Mouse (Mus musculus) ZHBTc4 (cell line): ENCODE data around the gene Larp7.

Source experiments
- DNase-seq: peaks from one replicate; pipeline ENCODE4 v3.0.0-alpha.2; 2011; ENCODE audit warnings: low read depth, low spot score

Gene Larp7

DNA sequence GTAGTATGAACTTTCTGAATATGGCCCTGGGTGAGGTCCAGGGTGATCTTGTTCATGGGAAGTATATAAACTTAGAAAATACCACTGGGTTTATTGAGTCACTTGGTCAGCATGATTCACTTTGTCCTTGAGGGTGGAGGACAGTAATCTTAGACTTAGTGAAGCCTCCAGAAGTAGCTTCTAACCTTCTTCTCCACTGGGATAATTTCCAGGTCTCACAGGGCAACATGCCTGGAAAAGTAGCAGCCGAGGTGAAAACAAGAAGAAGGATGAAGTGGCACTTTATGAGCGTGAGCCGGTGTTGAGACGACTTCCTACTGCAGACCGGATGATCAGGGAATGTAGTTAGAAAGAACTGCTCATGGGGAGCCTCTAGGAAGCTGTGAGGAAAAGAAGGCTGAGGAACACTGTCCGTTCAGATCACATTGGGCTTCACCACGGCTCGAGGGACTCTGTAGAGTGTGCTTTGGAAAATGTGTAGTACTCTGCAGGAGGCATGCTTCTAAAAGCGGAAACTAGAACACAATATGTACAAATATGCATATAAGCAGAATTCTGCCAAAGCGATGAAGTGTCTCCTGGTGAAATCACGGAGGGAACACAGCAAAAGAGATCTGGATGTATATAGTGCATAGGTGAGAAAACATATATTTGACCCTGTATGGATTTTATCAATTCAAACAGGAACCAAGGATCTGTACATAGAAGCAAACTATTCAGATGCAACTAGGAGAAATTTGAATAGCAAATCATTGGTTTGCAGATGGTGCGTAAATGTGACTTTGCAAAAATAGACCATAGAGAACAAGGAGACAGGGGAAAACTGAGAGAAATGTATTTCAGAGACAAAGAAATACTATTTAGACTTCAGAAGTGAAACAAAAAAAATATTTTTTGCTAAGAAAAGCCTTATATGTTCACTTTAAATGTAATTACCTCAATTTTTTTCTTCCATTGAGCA is 41.1 kb downstream of the Larp7 start:
- no peak for DNase-seq

DNA sequence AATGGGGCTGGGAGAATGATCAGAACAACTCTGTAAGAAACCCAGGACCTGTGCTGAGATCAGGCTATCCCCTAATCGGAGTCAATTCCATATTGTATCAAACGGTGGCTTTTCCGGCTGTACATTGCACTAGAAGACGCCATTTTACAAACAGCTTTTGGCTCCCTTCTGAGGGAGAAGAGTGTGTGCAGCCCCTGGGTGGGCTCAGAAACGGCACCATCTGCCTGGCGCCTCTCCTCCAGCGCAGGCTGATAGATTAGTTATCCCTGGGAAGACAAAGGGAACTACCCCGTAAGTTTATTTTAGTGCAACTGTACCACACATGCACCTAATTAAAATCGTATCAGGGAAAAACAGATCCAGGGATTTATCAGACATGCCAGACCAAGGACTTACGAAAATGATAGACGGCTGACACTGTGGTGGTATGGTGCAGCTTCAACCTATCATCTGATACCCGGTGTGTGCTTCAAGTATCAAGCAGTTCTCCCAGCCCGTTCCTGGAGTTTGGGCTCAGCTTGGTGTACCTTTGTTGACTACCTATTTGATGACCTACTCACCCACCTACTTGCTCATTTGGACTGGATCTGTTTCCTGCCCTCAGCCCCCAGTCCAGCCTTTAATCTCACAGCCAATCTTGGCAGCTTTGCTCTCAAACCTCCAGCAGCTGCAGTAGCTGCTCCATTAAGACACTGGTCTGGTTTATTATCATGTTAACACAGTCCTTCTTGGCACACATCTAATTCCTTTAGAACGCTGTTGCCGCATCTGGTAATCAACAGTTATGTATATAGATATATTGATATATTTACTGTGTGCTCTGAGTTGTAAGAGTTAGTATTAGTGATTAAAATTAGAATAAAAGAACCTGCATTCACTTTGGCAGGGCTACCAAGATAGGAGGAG is 45.0 kb downstream of the Larp7 start:
- DNase-seq, result no peak

DNA sequence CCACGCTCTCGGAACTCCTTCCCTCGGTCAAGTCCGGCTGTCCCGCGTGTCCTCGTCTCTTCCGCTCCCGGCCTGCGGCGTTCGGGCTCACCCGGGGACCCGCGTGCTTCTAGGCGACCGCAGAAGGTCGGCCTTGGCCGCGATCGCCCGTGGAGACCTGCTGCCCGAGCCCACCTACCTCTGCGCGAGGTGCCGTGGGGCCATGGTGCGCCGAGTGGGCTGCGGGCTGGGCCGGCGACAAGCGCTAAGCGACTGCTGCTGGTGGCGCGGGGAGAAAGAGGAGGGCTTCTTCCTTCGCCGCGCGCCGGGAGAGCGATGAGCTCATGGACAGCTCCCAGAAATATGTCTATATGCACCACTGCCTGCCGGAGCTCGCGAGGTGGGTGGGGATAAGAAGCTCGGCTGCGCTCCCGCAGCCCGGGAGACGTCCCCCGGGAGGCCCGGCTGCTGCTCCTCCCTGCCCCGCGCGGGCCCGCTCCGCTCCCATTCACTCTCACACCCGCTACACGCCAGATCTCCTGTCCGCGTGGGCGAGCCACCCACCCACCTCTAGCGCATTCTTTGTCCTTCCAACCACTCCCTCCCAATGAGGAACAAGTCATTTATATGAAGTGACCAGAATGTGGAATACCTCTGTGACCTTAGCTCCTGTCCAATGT is 54.3 kb downstream of the Larp7 start, which contains the start of gene Ank2:
Ank2 (minus strand) TSS at position 609 of the 659 bp plus-strand sequence.
- DNase-seq, result peak; percentile 66

DNA sequence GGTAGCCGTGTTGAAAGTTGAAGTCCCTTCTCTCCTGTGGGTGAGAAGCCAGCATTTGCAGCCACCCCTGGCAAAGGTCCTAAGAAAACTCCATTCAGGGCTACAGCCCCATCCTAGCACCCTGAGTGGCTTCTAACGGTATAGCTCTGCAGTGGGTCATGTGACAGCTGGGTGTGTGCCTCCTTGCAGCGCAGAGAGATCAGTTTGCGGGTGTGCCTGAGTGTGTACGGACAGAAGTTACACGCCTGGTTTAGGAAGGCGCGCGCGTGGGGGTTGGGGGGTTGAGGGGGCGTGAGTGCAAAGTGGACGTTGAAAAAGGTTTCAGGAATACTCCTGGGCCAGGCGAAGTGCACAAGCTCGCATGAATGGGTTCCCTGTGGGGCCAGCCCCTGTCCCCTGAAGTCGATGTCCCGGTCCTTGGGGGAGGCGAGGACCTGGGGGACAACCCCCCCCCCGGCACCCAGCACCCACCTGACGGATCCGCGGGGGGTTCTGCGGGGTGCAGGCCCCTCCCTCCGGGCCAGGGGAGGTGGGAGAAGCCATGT is 54.9 kb downstream of the Larp7 start:
- peak; percentile 64 for DNase-seq

DNA sequence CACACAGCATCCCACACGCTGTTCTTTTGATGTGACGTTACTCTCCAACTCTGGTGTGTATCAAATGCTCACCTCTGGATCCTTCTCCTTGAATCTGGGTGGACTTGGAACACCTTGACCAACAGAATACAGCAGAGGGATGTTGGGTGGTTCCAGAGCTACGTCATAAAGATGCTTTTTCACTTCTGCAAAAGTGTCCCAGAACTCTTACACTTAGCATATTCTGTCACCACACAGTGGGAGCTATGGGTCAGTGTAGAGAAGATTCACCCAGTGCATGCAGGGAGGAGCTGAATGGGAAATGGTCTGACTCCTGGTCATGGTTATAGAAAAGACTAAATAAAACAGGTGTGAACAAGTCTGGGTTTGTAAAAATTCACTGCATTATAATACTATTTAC is 60.5 kb downstream of the Larp7 start:
- no peak for DNase-seq

DNA sequence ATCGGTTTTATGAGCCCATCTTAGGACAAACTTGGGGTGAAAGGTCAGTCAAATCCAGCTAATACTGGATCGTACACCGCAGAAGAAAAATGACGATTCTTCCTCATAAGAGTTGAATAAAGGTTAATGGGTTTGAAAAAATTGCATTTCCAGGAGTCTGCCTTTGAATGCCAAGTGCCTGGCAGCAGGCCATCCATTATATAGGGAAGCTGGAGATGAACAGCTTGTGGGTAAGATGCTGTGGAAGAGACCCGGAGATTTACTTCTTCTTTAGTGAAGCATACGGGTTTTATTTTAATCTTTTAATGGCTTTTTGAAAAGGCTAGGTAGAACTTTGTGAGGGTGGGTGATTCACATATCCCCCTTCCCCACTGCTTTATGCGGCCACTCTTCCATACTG is 65.8 kb downstream of the Larp7 start:
- no peak for DNase-seq
